Mouse (Mus musculus): ENCODE results near the gene Tmem211. TPM values are rescaled to one million over a fixed set of nuclear protein-coding genes. Genes with fewer than 3 reads are reported as not detected.

Gene Tmem211
- polyA plus RNA-seq, 1 experiment from 2014 or later: not detected

DNA sequence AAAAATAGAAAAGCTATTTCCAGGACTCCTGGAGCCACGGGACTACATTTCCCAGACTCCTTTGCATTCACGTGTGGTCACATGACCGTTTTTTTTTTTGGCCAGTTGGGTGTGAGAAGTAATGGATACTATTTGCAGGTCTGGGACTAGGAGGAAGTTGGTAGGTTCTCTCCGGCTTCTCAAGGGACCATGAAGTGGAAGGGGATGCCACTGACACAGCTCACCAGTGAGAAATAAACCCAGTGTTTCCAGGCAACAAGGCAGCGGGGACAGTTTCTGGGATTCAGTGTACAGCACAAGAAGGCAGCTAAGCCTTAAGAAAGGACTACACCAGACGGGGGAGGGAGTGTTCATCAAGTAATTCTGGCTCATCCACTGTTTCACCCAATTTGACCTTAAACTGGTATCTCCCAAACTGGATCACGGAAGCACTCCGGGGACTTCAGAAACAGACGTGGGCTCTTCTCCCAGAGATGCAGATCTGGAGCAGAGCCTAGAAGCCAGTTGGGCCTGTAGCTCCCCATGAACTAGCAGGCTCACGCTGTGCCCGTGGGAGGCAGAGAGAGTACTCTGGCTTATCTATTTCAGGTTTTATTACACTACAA lies 44.6 kb downstream of the Tmem211 start:
- Histone ChIP-seq H3K4me2 (no peak overlapping the region), H3K36me3 (replicated peaks) (no peaks in the 10 kb centered on the region), H3K4me1 (replicated peaks) (0 out of 2 replicates have a peak, but pooled peaks cover 5% of the 10 kb centered on the region), H3K9ac (no peak overlapping the region), H3K4me3 (replicated peaks) (no peak overlapping the region), H3K27me3 (no peaks in the 10 kb centered on the region), H3K9me3 (replicated peaks) (no peaks in the 10 kb centered on the region), H3K27ac (replicated peaks) (no peak overlapping the region)
- ATAC-seq (ENCODE audit: insufficient read depth): no peak
- 53% methylated on average over 11 of the region's 11 CpGs for WGBS (ENCODE audit: insufficient replicate concordance)

DNA sequence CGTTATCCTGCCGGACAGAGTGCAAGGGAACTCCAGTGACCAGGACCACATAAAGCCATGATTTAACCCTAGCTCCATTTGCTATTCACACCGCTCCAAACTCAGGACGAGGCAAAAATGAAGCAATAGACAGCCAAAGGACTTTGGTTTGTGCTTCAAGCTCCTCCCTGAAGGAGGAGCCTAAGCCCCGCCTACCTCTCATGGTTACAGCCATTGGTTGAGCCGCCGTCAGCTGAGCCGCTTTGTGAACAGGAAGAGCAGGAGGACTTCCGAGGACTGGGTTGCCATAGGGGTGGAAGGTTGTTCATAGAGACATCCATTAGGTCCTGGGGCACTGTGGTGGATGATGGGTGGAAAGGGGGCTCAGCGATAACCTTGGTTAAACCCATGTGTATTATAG lies 49.1 kb downstream of the Tmem211 start:
- Histone ChIP-seq H3K4me1 (replicated peaks) (no peaks in the 10 kb centered on the region), H3K4me2 (no peak overlapping the region), H3K9ac (no peak overlapping the region), H3K9me3 (replicated peaks) (no peaks in the 10 kb centered on the region), H3K27me3 (no peaks in the 10 kb centered on the region), H3K4me3 (replicated peaks) (no peak overlapping the region), H3K27ac (replicated peaks) (no peak overlapping the region), H3K36me3 (replicated peaks) (no peaks in the 10 kb centered on the region)
- WGBS (ENCODE audit: insufficient replicate concordance): 67% methylated on average over 10 of the region's 10 CpGs
- no peak for ATAC-seq (ENCODE audit: insufficient read depth)

DNA sequence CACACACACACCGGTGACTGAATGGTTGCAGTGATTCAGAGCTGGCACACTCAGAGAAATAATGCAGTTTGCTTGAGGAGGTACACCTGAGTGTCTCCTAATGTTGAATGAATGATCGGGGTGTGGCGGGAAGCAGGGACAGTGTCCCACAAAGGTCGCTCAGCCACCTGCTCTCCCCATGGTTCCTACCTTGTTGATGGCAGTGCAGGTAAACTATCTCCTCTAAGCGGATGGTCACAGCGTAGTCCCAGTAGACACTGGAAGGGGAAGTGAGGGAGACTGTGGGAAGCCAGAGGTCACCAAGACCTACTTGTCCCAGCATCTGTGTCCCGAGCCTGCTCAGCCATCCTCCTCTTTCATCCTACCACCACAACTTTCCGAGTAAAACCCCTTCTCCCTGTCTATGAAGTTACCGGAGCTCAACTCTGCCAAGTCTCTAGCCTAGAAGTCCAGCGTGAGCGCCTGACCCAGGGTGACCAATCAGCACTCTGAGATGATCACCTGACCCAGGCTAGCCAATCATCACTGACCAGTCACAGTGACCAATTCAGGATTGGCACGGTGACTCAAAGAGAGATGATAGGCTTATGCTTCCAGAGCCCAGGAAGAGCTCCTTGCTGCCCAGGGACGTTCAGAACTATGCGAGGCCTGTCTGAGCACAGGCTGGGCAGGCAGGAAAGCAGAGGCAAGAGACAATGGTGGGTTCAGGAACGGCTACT lies 53.6 kb downstream of the Tmem211 start:
- no peaks in the 10 kb centered on the region for H3K36me3 ChIP-seq (replicated peaks)
- no peaks in the 10 kb centered on the region for H3K4me1 ChIP-seq (replicated peaks)
- 23% methylated on average over 15 of the region's 15 CpGs for WGBS (ENCODE audit: insufficient replicate concordance)
- no peaks in the 10 kb centered on the region for H3K9me3 ChIP-seq (replicated peaks)
- H3K27ac ChIP-seq (replicated peaks): no peak overlapping the region
- peak overlapping the region; percentile 33 for H3K4me3 ChIP-seq (replicated peaks)
- peak; percentile 67; the same call in 1 of the 2 replicates for ATAC-seq (ENCODE audit: insufficient read depth)
- no peak overlapping the region for H3K9ac ChIP-seq
- peaks cover 4% of the 10 kb centered on the region; the same call in 1 of the 2 replicates for H3K27me3 ChIP-seq
- H3K4me2 ChIP-seq: peak overlapping the region; percentile 33; the same call in 1 of the 2 replicates

- 75% methylated on average over 7 of the region's 7 CpGs for WGBS (ENCODE audit: insufficient replicate concordance)
- peaks cover 4% of the 10 kb centered on the region; the same call in 1 of the 2 replicates for H3K27me3 ChIP-seq
Observed at GRCm38 (mm10) chr5:113281557-113281956, 54.8 kb downstream of the Tmem211 start.

DNA sequence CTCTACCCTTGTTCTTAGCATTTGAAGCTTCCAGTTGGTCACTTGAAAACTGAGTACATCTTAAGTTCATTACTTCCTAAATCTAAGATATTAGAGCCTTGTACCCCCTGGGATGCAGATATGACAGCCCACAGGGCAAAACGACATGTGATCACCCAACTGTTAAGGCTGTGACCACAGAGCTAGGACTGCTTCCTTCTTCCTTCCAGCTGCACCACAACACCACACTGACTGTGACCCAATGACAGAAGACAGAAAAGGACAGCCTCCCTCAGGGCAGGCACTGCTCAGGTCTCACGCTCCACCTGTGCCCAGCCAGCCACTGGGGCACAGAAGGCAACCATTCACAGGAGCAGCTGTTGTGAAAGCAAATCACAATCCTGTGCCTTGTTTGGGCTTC lies 57.0 kb downstream of the Tmem211 start:
- no peak overlapping the region for H3K27ac ChIP-seq (replicated peaks)
- no peaks in the 10 kb centered on the region for H3K9me3 ChIP-seq (replicated peaks)
- H3K4me3 ChIP-seq (replicated peaks): no peak overlapping the region
- H3K4me1 ChIP-seq (replicated peaks): no peaks in the 10 kb centered on the region
- no peaks in the 10 kb centered on the region for H3K36me3 ChIP-seq (replicated peaks)
- no peak for ATAC-seq (ENCODE audit: insufficient read depth)
- no peak overlapping the region for H3K4me2 ChIP-seq
- no peak overlapping the region for H3K9ac ChIP-seq
- H3K27me3 ChIP-seq: peaks cover 26% of the 10 kb centered on the region
- 22% methylated on average over 2 of the region's 2 CpGs for WGBS (ENCODE audit: insufficient replicate concordance)

More at GRCm38 (mm10) chr5:113281557-113281956, 54.8 kb downstream of the Tmem211 start:
- Histone ChIP-seq H3K36me3 (replicated peaks) (no peaks in the 10 kb centered on the region), H3K4me1 (replicated peaks) (no peaks in the 10 kb centered on the region), H3K9ac (no peak overlapping the region), H3K4me2 (no peak overlapping the region), H3K4me3 (replicated peaks) (no peak overlapping the region), H3K9me3 (replicated peaks) (no peaks in the 10 kb centered on the region), H3K27ac (replicated peaks) (no peak overlapping the region)
- ATAC-seq (ENCODE audit: insufficient read depth): no peak

- 49% methylated on average over 16 of the region's 16 CpGs for WGBS (ENCODE audit: insufficient replicate concordance)
- Histone ChIP-seq H3K9ac (no peak overlapping the region), H3K27ac (replicated peaks) (no peak overlapping the region), H3K9me3 (replicated peaks) (no peaks in the 10 kb centered on the region), H3K27me3 (peaks cover 30% of the 10 kb centered on the region), H3K4me3 (replicated peaks) (no peak overlapping the region), H3K4me2 (no peak overlapping the region), H3K36me3 (replicated peaks) (no peaks in the 10 kb centered on the region), H3K4me1 (replicated peaks) (no peaks in the 10 kb centered on the region)
- ATAC-seq (ENCODE audit: insufficient read depth): no peak
Observed at GRCm38 (mm10) chr5:113285541-113285940, 58.8 kb downstream of the Tmem211 start.

GRCm38 (mm10) chr5:113286048-113286447 lies 59.3 kb downstream of the Tmem211 start:
- no peaks in the 10 kb centered on the region for H3K9me3 ChIP-seq (replicated peaks)
- peaks cover 30% of the 10 kb centered on the region for H3K27me3 ChIP-seq
- H3K4me2 ChIP-seq: no peak overlapping the region
- no peak overlapping the region for H3K9ac ChIP-seq
- no peak overlapping the region for H3K4me3 ChIP-seq (replicated peaks)
- H3K4me1 ChIP-seq (replicated peaks): no peaks in the 10 kb centered on the region
- no peaks in the 10 kb centered on the region for H3K36me3 ChIP-seq (replicated peaks)
- ATAC-seq (ENCODE audit: insufficient read depth): no peak
- 60% methylated on average over 11 of the region's 11 CpGs for WGBS (ENCODE audit: insufficient replicate concordance)
- H3K27ac ChIP-seq (replicated peaks): no peak overlapping the region

DNA sequence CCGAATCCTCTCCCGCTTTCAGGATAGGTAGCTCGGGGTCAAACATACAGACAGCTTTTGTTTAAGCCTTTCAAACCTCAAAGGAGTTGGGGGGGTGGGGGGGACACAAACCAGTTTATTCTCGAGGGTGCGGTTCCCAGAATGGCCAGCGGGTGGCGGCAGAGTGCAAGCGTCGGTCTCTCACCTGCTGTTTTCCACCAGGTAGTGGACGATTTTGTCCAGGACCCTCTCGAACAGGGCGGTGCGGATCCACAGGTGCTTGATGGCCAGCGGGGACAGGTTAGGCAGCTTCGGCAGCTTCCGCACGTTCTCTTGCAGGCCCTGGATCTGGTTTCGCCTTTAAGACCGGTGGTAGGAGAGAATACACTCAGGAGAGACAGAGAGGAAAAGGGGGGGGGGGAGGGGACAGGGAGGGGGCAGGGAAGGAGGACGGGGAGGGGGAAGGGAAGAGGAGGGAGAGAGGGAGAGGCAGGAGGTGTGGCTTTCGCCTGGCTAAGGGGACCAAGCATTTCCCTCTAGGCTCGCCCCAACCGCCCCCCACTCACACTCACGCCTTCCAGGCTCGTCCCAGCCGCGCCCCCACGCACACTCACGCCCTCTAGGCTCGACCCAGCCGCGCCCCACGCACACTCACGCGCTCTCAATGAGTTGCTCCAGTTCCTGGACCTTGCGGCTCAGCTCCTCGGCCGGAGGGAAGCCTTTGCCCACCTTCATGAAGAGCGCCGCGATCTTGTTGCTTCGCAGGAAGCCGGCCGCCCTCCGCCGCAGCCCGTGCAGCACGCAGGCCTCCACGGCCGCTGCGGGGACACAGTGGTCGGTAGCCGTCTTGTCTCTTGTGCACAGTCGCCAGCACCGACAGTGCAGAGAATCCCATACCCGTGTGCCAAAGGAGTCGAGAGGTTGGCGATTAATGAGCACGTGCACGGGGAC lies 60.1 kb downstream of the Tmem211 start:
- Histone ChIP-seq H3K27me3 (peaks cover 30% of the 10 kb centered on the region), H3K4me1 (replicated peaks) (no peaks in the 10 kb centered on the region), H3K36me3 (replicated peaks) (no peaks in the 10 kb centered on the region), H3K27ac (replicated peaks) (no peak overlapping the region), H3K9ac (no peak overlapping the region), H3K9me3 (replicated peaks) (no peaks in the 10 kb centered on the region), H3K4me2 (no peak overlapping the region), H3K4me3 (replicated peaks) (no peak overlapping the region)
- no peak for ATAC-seq (ENCODE audit: insufficient read depth)
- 7% methylated on average over 59 of the region's 60 CpGs for whole genome bisulfite sequencing (ENCODE audit: insufficient replicate concordance)

DNA sequence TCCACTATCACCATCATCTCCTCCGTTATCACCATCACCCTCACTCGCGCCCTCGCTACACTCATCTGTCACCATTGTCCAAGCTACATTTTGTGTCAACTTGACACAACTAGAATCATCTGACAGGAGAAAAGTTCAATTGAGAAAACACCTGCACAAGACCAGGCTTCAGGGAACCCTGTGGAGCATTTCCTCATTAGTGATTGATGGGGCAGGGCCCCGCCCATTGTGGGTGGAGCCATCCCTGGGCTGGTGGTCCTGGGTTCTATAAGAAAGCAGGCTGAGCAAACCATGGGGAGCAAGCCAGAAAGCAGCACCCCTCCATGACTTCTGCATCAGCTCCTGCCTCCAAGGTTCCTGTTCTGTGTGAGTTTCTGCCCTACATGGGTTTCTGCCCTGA lies 61.1 kb downstream of the Tmem211 start:
- H3K9ac ChIP-seq: no peak overlapping the region
- H3K27me3 ChIP-seq: peaks cover 30% of the 10 kb centered on the region
- no peaks in the 10 kb centered on the region for H3K9me3 ChIP-seq (replicated peaks)
- no peak overlapping the region for H3K4me3 ChIP-seq (replicated peaks)
- no peak for ATAC-seq (ENCODE audit: insufficient read depth)
- no peak overlapping the region for H3K27ac ChIP-seq (replicated peaks)
- WGBS (ENCODE audit: insufficient replicate concordance): 38% methylated on average over 5 of the region's 5 CpGs
- no peak overlapping the region for H3K4me2 ChIP-seq
- H3K36me3 ChIP-seq (replicated peaks): no peaks in the 10 kb centered on the region
- no peaks in the 10 kb centered on the region for H3K4me1 ChIP-seq (replicated peaks)

GRCm38 (mm10) chr5:113288490-113288889 lies 61.8 kb downstream of the Tmem211 start:
- Histone ChIP-seq H3K4me1 (replicated peaks) (no peaks in the 10 kb centered on the region), H3K36me3 (replicated peaks) (no peaks in the 10 kb centered on the region), H3K27me3 (peaks cover 30% of the 10 kb centered on the region), H3K9me3 (replicated peaks) (no peaks in the 10 kb centered on the region), H3K4me2 (no peak overlapping the region), H3K27ac (replicated peaks) (no peak overlapping the region), H3K9ac (no peak overlapping the region), H3K4me3 (replicated peaks) (no peak overlapping the region)
- ATAC-seq (ENCODE audit: insufficient read depth): no peak
- WGBS (ENCODE audit: insufficient replicate concordance): 15% methylated on average over 13 of the region's 13 CpGs

Measured in liver, embryonic 15.5 days (tissue).